Mouse (Mus musculus): ENCODE data around the gene Cabp4. TPM values are rescaled to one million over a fixed set of nuclear protein-coding genes. Genes with fewer than 3 reads are reported as not detected.

Gene Cabp4
- polyA plus RNA-seq, 2 experiments: 0.15 TPM; not detected in 1

GRCm38 (mm10) chr19:4142416-4143173, 1.2 kb downstream of the Cabp4 start:
- WGBS (ENCODE audit: insufficient replicate concordance): 74% methylated on average over 18 of the region's 18 CpGs
- H3K36me3 ChIP-seq (replicated peaks; ENCODE audit: control insufficient read depth, insufficient read depth, low read depth): no peaks in the 10 kb centered on the region
- no peak overlapping the region for H3K4me3 ChIP-seq (ENCODE audit: insufficient read depth in 1 of 2, low read depth in 2 of 2, low read length in 2 of 2)
- TF ChIP-seq EP300 (IDR thresholded peaks at IDR 0.05; ENCODE audit: low read depth) (no peak), CTCF (IDR thresholded peaks at IDR 0.05; ENCODE audit: low read depth) (no peak)
- ATAC-seq (ENCODE audit: insufficient read depth) (no peak), DNase-seq (ENCODE audit: low read depth in 3 of 3, low spot score in 3 of 3) (no peak)
- H3K27ac ChIP-seq: no peak overlapping the region
- no peaks in the 10 kb centered on the region; the same call in 1 of the 2 replicates for H3K27me3 ChIP-seq (ENCODE audit: control insufficient read depth, insufficient read depth, low read length)
- 0 out of 4 replicates have a peak, but pooled peaks cover 0 to under 1% of the 10 kb centered on the region in 2 experiments for H3K4me1 ChIP-seq (replicated peaks; ENCODE audit: control insufficient read depth in 2 of 2, insufficient read depth in 2 of 2, low read length in 1 of 2)
- no peak overlapping the region for H3K9ac ChIP-seq (replicated peaks)
- no peak overlapping the region for H3K4me2 ChIP-seq (ENCODE audit: low read depth)
- H3K9me3 ChIP-seq (ENCODE audit: control insufficient read depth, low read length): no peaks in the 10 kb centered on the region

GRCm38 (mm10) chr19:4140147-4140546, 3.7 kb downstream of the Cabp4 start:
- peaks cover 2 to 3% of the 10 kb centered on the region in 2 experiments; a peak in 3 of 4 replicates for H3K4me1 ChIP-seq (replicated peaks; ENCODE audit: control insufficient read depth in 2 of 2, insufficient read depth in 2 of 2, low read length in 1 of 2)
- no peaks in the 10 kb centered on the region for H3K9me3 ChIP-seq (ENCODE audit: control insufficient read depth, low read length)
- DNase-seq (ENCODE audit: low read depth in 3 of 3, low spot score in 3 of 3): no peak
- H3K27me3 ChIP-seq (ENCODE audit: control insufficient read depth, insufficient read depth, low read length): no peaks in the 10 kb centered on the region; the same call in 1 of the 2 replicates
- H3K4me2 ChIP-seq (ENCODE audit: low read depth): no peak overlapping the region
- 70% methylated on average over 6 of the region's 6 CpGs for WGBS (ENCODE audit: insufficient replicate concordance)
- H3K4me3 ChIP-seq (ENCODE audit: insufficient read depth in 1 of 2, low read depth in 2 of 2, low read length in 2 of 2): no peak overlapping the region
- no peaks in the 10 kb centered on the region for H3K36me3 ChIP-seq (replicated peaks; ENCODE audit: control insufficient read depth, insufficient read depth, low read depth)
- no peak for TF ChIP-seq CTCF (IDR thresholded peaks at IDR 0.05; ENCODE audit: low read depth)
- TF ChIP-seq EP300 (IDR thresholded peaks at IDR 0.05; ENCODE audit: low read depth): no peak
- no peak for ATAC-seq (ENCODE audit: insufficient read depth)
- no peak overlapping the region for H3K9ac ChIP-seq (replicated peaks)
- no peak overlapping the region for H3K27ac ChIP-seq

GRCm38 (mm10) chr19:4139446-4139845, 4.4 kb downstream of the Cabp4 start, which contains the start of gene Gpr152:
Gene Gpr152 (plus strand): TSS chr19:4139787.
- TF ChIP-seq EP300 (IDR thresholded peaks at IDR 0.05; ENCODE audit: low read depth): no peak
- no peak for TF ChIP-seq CTCF (IDR thresholded peaks at IDR 0.05; ENCODE audit: low read depth)
- 62% methylated on average over 2 of the region's 2 CpGs for WGBS (ENCODE audit: insufficient replicate concordance)
- no peak within 1 kb of the TSS for H3K27ac ChIP-seq
- H3K9me3 ChIP-seq (ENCODE audit: control insufficient read depth, low read length): no peaks in the 10 kb centered on the region
- no peaks in the 10 kb centered on the region for H3K36me3 ChIP-seq (replicated peaks; ENCODE audit: control insufficient read depth, insufficient read depth, low read depth)
- no peaks in the 10 kb centered on the region; the same call in 1 of the 2 replicates for H3K27me3 ChIP-seq (ENCODE audit: control insufficient read depth, insufficient read depth, low read length)
- no peak for DNase-seq (ENCODE audit: low read depth in 3 of 3, low spot score in 3 of 3)
- no peak within 1 kb of the TSS for H3K4me2 ChIP-seq (ENCODE audit: low read depth)
- no peak for ATAC-seq (ENCODE audit: insufficient read depth)
- H3K4me1 ChIP-seq (replicated peaks; ENCODE audit: control insufficient read depth in 2 of 2, insufficient read depth in 2 of 2, low read length in 1 of 2): peaks cover 2 to 3% of the 10 kb centered on the region in 2 experiments; a peak in 3 of 4 replicates
- H3K9ac ChIP-seq (replicated peaks): no peak within 1 kb of the TSS
- H3K4me3 ChIP-seq (ENCODE audit: insufficient read depth in 1 of 2, low read depth in 2 of 2, low read length in 2 of 2): no peak within 1 kb of the TSS

GRCm38 (mm10) chr19:4137913-4138312, 5.9 kb downstream of the Cabp4 start:
- no peak overlapping the region for H3K4me2 ChIP-seq (ENCODE audit: low read depth)
- H3K4me1 ChIP-seq (replicated peaks; ENCODE audit: control insufficient read depth in 2 of 2, insufficient read depth in 2 of 2, low read length in 1 of 2): peaks cover 2 to 3% of the 10 kb centered on the region in 2 experiments; a peak in 3 of 4 replicates
- ATAC-seq (ENCODE audit: insufficient read depth): no peak
- 69% methylated on average over 5 of the region's 5 CpGs for WGBS (ENCODE audit: insufficient replicate concordance)
- no peak overlapping the region for H3K27ac ChIP-seq
- peaks cover under 1% of the 10 kb centered on the region; the same call in 1 of the 2 replicates for H3K36me3 ChIP-seq (replicated peaks; ENCODE audit: control insufficient read depth, insufficient read depth, low read depth)
- TF ChIP-seq CTCF (IDR thresholded peaks at IDR 0.05; ENCODE audit: low read depth) (no peak), EP300 (IDR thresholded peaks at IDR 0.05; ENCODE audit: low read depth) (no peak)
- no peak overlapping the region for H3K9ac ChIP-seq (replicated peaks)
- no peak for DNase-seq (ENCODE audit: low read depth in 3 of 3, low spot score in 3 of 3)
- H3K4me3 ChIP-seq (ENCODE audit: insufficient read depth in 1 of 2, low read depth in 2 of 2, low read length in 2 of 2): no peak overlapping the region
- no peaks in the 10 kb centered on the region for H3K9me3 ChIP-seq (ENCODE audit: control insufficient read depth, low read length)
- H3K27me3 ChIP-seq (ENCODE audit: control insufficient read depth, insufficient read depth, low read length): no peaks in the 10 kb centered on the region; the same call in 1 of the 2 replicates

GRCm38 (mm10) chr19:4136463-4136862, 7.4 kb downstream of the Cabp4 start:
- H3K4me2 ChIP-seq (ENCODE audit: low read depth): peak overlapping the region; percentile 43
- H3K27me3 ChIP-seq (ENCODE audit: control insufficient read depth, insufficient read depth, low read length): no peaks in the 10 kb centered on the region; the same call in 1 of the 2 replicates
- ATAC-seq (ENCODE audit: insufficient read depth) (peak; percentile 54; the same call in 1 of the 2 replicates), DNase-seq (ENCODE audit: low read depth in 3 of 3, low spot score in 3 of 3) (no peak)
- TF ChIP-seq CTCF (IDR thresholded peaks at IDR 0.05; ENCODE audit: low read depth) (peak; percentile 61), EP300 (IDR thresholded peaks at IDR 0.05; ENCODE audit: low read depth) (no peak)
- no peaks in the 10 kb centered on the region for H3K9me3 ChIP-seq (ENCODE audit: control insufficient read depth, low read length)
- no peak overlapping the region for H3K4me3 ChIP-seq (ENCODE audit: insufficient read depth in 1 of 2, low read depth in 2 of 2, low read length in 2 of 2)
- peaks cover 14% of the 10 kb centered on the region for H3K36me3 ChIP-seq (replicated peaks; ENCODE audit: control insufficient read depth, insufficient read depth, low read depth)
- no peak overlapping the region for H3K9ac ChIP-seq (replicated peaks)
- H3K4me1 ChIP-seq (replicated peaks; ENCODE audit: control insufficient read depth in 2 of 2, insufficient read depth in 2 of 2, low read length in 1 of 2): peaks cover 7 to 9% of the 10 kb centered on the region in 2 experiments
- no peak overlapping the region for H3K27ac ChIP-seq
- 61% methylated on average over 5 of the region's 5 CpGs for WGBS (ENCODE audit: insufficient replicate concordance)
